Mouse (Mus musculus) kidney, postnatal 36 days (tissue): ENCODE measurements around the gene Creb3l4.
A peak's percentile ranks its signal among the peaks of the same experiment; 100 is the strongest.
"Not testable (repeated sequence)": the region's sequence is repeated elsewhere in the genome, so short reads cannot be mapped to it uniquely, and the experiment has no call there.

Source experiments
- DNase-seq, 2 experiments: peaks; one replicate each; pipeline ENCODE4 v3.0.0; 2021 to 2022; ENCODE audit warnings: mixed read lengths in 2 of 2

Gene Creb3l4

DNA sequence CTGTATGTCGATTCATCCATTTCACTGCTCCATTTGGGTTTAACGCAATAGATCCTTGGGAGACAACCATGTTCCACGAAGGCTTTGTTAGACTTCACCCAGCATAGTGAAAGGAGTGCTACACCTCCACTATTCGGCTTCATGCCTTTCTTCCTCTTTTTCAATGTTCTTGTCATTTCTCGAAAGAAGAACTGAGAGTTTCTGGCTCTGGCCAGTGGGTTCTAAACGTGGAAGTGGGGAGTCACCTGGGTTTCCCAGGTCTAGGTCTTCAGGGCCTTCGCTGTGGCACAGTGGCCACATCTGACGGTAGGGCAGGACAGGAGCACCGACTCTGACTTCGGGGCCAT, 21.3 kb upstream of the Creb3l4 start:
- no peak for DNase-seq

DNA sequence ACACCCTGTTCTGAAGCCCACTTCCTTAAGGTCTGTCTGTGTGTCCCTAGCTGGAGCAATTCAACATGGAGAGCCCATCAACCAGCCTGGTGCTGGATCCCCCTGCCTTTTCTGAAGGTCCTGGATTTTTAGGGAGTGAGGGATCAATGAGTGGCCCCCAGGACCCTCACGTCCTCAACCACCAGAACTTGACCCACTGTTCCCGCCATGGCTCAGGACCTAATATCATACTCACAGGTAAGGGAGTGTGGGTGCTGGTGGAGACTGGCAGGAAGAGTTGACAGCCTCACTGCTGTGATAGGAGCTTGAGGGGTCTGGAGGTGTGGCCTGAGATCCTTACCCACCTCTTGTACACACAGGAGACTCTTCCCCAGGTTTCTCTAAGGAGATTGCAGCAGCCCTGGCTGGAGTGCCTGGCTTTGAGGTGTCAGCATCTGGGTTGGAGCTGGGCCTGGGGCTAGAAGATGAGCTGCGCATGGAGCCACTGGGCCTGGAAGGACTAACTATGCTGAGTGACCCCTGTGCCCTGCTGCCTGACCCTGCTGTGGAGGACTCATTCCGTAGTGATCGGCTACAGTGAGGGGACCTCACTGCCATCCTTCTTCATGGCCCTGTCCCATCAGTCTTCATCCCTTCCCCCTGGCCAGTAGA, 19.9 kb upstream of the Creb3l4 start:
- no peak for DNase-seq

DNA sequence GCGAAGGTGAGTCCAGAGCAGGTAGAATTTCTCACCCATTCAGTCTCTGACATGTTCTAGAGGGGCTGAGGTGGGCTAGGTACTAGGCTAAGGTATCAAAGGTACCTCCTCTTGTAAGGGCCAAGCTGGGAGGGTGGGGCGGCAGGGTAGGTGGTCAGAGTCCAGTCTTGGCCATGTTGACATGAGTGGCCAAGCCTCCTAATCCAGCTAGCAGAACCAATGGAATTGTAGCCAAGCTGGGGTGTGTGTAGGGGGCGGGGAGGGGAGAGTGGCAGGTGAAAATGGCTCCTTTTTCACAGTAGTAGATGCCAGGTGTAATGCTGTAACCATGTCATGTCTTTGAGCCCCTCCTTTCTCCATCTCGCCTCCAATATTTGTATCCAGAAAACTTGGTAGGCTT, 15.2 kb upstream of the Creb3l4 start:
- DNase-seq: peak; percentile 73 to 80

DNA sequence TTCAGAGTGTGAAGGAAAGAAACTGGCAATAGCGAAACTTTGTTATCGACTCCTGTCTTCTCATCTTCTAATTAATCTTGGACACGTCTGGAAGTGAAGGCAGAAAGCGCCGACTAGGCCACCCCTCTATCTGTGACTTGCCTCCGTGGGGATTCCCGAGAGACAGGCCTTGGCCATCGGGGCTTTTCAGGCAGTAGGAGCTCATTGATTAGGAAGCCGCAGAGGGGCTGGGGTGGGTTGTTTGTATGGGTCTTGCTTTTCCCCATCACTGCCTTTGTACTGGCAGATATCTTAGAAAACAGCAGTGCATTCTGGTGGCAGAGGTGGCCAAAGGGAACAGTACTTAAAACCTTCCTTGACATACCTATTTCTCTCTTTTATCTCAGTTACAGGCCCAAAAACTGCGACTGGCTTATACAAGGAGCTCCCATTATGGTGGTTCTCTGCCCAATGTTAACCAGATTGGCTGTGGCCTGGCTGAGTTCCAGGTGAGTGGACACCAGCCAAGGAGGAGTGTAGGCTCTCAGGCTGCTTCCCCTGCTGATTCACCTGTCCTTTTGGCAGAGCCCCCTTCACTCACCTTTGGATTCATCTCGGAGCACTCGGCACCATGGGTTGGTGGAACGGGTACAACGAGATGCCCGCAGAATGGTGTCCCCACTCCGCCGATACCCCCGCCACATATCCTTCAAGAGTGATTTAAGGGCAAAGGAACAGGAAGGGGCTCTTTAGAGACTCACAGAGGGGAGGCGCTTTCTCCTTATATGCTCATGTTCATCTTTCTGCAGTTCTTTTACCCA, 13.6 kb upstream of the Creb3l4 start:
- peak; percentile 69 to 81 for DNase-seq

DNA sequence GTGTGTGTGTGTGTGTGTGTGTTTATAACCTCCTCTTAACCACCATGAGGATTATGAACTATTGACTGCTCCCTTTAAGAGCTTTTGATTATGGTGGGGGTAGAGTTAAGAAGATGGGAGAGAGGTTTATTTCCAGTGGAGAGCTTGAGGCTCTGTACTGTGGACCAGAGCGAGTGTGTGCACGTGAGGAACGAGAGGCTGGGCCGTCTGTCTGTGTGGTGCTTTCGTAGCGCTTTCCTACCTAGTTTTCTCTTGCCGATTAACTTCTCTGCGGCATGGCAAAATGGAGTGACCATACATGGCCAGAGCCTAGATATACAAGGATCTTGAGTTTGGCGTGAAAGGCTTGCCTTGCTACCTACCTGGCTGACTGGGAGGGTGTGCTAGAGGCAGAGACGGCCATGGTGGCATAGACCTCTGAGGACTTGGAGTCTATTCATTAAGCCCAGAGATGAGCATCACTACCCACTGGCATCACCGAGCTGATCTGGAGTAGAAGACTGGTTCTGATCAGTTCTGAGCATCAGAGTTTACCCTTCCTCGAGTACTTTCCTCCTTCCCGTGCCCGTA, 12.6 kb upstream of the Creb3l4 start:
- no peak for DNase-seq

DNA sequence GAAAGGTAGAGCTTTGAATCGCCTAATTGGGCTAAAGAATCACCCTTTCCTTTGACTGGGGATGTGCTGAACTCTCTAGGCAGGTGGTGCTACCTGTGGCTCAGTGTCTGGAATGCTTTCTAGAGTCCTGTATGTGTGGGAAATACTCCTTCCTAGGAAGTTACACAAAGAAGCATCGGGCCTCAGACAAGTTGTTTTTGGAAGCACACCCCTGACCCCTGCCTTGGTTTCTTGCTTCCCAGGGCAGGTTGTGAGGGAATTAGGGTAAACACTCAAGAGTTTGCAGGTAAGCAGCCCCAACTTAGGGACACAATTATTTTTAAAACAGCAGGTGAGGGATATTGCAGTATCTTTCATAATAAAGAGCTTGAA, 11.9 kb upstream of the Creb3l4 start:
- DNase-seq: no peak

DNA sequence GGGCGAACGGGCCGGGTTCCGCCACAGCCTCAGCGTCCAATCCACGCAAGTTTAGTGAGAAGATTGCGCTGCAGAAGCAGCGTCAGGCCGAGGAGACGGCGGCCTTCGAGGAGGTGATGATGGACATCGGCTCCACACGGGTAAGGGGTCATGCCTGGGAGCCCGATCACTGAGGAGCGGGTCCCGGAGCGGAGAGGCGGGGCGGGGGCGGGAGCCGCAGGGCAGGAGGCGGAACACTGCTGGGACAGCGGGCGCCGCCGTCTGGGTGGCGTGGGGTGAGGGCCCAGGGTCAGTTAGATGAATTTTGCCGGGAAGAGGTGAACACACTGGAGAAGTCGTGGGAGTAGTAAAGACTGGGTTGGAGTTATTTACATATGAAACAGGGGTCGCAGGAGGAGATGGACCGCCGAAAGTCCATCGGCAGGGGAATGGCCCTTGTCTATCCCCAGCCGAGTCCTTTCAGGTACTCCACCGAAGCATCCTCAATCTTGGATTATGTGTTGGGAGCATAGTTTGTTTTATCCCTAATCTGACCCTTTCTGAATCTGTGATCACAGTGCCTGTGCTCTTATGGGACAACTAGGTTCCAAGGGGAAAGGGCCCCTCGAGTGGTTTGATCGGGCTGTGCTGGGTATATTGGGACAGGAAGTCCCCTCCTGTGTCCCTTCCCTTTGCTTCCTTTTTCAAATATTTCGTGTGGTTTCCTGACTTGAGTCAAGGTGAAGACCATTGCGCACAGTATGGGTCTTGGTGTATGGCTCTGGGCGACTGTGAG, 11.3 kb upstream of the Creb3l4 start:
- DNase-seq: peak; percentile 61 to 79

DNA sequence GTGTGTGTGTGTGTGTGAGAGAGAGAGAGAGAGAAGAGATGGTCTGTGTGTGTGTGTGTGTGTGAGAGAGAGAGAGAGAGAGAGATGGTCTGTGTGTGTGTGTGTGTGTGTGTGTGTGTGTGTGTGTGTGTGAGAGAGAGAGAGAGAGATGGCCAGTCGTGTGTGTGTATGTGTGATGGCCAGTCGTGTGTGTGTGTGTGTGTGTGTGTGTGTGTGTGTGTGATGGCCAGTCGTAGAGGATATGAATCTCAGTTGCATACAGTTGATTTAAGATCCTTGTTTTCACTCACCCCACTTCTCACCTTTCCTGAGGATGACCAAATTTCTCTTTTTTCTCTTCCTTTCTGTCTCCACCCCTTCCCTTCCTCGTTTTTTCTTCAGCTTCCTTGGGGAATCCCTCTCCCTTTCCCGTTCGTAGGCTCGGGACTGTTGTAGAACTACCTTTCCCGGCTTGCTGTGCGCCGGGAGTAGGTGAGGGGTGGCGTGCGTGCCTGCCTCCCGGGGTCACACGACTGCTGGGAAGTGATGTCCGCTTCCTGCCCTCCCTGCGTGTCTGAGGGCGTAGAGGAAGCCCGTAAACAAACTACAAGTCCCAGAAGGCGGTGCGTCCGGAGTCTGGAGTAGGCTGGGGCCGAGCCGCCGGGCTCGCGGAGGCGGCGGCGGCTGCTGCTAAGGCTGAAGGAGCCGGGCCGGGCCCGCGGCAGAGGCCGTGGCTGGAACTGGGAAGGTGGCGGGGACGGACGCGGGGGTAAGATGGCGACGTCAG, 10.5 kb upstream of the Creb3l4 start, which contains the start of gene Crtc2:
TSS of gene Crtc2 (plus strand) at position 511 of the 766 bp plus-strand sequence.
- peak; percentile 96 to 98 for DNase-seq

DNA sequence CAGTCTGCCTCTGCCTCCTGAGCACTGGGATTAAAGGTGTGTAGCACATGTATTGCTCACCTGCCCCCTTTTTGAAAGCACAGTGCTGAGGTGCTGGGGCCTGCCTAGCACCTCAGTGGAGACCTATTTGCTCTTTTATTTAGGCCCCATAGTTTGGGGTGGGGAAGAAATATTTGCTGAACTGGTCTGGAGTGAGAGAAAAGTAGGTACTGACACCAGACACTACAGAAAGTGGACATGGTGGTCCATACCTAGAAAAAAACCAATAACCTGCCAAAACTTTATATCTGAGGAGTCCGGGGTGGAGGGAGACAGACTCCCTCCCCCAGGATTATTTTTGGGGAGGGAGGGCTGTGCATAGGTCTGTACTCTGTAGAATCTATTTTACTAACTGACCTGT, 9.9 kb upstream of the Creb3l4 start:
- DNase-seq: not testable (repeated sequence)

DNA sequence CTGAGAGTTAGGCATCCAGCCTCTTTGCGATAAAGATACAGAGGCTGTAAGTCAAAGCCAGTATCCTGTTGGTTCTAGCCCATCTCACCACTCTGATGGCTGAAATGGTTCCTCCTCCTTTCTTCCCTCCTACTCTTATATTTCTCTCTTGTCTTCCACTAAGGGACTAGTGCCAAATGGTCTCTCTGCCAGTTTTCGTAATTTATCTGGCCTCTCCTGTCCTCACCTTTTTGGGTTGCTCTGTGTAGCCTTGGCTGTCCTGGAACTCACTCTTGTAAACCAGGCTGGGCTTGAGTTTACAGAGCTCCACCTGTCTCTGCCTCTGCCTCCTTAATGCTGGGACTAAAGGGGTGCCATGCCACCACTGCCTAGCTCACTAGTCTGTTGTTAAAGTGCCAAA, 9.3 kb upstream of the Creb3l4 start:
- DNase-seq: not testable (repeated sequence)

DNA sequence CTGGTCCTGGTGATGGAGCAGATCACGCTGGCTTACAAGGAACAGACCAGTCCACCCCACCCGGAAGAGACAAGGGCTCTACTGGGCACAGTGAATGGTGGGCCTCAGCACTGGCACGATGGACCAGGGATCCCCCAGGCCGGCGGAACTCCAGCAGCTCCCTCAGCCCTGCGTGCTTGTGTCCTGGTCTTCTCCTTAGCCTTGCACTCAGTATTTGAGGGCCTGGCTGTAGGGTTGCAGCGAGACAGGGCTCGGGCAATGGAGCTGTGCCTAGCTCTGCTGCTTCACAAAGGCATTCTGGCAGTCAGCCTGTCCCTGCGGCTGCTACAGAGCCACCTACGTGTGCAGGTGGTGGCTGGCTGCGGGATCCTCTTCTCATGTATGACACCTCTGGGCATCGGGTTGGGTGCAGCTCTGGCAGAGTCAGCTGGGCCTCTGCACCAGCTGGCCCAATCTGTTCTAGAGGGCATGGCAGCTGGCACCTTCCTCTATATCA, 8.5 kb upstream of the Creb3l4 start:
- not testable (repeated sequence) for DNase-seq

DNA sequence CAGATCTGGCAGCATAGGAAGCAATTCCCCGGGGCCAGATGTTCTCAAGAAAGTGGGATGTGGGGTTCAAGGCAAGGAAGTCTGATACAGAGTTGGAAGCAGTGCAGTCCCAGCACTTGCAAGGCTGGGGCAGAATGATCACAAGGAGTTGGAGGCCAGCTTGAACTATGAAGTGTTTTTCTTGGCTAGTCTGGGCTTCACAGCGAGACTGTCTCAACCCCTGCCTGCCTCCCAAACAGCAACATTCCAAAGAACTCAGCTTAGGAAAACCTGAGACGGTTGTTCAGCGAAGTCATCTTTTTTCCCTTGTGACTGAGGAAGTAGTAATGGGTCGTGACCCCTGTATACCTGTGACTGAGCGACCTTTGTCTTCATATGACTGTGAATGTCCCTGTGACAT, 7.5 kb upstream of the Creb3l4 start:
- no peak for DNase-seq

DNA sequence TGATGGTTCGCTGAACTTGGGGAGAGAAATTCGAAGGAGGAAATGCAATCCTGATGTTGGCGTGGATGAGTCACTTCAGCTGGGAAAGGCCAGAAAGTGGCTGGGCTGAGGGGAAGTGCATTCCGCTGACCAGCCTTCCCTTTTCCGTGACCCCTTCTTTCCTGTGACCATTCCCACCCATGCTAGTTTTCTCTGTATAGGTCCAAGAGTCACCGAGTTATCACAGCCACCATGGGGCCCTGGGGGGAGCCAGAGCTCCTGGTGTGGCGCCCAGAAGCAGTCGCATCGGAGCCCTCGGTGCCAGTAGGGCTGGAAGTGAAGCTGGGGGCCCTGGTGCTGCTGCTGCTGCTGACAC, 5.4 kb upstream of the Creb3l4 start:
- DNase-seq: peak; percentile 44 to 51

DNA sequence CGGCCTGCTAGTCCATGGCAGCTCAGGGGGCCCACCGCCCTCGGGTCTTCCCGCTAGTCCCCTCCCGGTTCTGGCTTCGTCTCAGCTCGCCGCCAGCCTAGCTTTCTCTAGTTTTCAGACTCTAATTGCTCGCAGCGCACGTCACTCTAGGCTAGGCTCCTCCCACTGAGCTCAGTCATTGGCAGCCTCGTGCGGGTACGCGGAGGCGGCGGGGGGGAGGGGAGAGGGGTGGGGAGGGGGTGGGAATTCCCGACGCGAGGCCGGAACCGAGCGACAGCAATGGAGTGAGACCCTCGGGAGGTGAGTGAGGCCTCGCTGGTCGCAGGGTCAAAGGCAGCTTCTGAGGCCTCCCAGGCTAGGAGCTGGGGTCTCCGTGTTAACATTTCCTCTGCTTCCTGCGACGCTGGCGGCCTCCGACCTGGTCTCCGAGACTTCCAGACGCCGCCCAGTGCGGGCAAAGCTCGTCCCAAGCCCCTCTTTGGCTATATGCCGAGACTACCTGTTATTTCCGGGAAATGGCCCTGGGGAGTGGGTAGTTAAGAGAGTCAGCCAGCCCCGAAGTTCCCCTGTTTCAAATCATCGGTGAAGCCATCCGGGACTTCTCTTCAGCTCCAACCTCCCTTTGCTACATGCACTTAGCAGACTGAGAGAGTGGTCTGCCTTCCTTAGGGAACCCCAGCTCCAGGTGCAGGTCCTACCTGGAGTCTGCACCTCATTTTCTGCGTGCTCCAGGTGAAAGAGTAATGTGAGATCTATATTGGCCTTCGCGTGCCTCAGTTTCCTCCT, 4.8 kb upstream of the Creb3l4 start, which contains the start of gene Slc39a1:
TSS of gene Slc39a1 (plus strand) at position 213 of the 786 bp plus-strand sequence.
- DNase-seq: peak; percentile 96 to 98

DNA sequence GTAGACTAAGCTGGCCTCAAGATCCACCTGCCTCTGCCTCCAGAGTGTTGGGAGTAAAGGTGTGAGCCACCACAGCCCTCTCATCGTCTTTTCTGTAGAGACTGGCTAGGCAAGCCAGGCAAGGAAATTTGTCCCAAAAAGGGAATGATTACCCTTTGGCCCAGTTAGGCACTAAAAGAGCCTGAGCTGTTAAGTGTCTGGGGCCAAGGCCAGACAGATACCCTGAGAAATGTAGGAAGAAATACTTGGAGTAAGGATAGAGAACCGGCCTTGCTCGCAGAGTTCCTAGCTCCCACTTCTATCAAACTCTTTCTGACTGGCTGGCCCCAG, 4.3 kb upstream of the Creb3l4 start:
- no peak for DNase-seq

DNA sequence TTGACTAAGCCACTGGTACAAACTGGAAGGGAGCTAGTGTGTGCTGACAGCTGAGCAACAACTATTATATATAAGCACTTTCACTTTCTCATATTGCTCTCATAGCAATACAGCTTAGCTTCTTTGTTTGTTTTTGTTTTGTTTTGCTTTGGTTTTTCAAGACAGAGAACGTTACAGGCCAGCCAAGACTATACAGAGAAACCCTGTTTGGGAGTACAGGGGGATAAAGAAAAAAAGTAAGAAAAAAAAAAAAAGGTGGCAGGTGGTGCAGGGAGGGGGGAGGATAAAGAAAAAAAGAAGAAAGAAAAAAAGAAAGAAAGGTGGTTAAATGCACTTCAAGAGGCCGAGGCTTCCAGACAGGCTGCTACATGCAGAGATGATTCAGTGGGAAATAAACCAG, 2.1 kb upstream of the Creb3l4 start:
- DNase-seq: no peak

DNA sequence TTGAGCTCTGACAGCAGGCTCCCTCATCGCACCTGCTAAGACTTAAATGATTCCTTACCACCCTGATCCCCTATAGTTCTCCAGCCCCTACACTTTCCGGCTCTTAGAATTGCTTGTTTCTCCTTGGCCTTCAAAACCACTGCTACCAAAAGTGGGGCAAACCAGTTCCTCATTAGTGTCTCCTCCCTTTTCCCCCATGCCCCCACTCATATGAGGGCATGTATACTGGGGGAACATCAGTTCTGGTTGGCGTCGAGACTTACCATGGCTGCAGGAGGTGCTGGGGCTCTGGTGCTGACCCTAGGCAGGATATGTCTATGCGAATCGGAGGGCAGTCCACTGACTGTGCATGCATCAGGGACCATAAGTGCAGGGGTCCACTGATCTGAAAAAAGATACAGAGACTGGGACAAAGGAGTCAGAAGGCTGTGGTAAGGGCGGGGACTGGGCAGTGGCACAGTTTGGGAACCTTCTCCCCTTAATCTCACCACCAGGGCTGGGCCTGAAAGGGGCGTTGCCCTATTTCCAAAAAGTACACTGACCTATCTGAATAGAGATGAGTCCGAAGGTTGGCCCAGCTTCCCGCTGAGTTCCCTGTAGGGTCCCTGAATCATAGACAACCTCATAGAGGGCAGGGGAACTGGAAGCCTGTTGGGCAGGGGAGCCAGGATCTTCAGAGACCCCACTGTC, 1.5 kb downstream of the Creb3l4 start:
- no peak for DNase-seq

DNA sequence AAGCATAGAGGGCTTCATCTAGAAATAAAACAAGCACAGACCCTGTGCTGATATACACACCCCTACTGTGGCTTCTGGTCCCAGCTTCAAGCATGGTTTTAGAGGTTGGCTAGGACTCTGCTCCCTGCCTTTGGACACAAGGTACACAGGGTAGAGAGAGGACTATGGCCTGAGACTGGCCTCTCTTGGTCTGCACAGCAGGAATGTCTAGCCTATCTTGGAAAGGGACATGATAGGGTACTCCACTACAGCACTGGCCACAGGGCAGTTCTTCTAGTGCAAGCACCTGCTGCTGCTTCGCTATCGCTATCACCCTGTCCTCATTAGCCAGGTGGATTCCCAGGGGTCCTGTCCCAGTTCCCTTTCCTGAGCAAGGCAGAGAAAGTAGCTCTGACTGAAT, 2.1 kb downstream of the Creb3l4 start:
- DNase-seq: peak; percentile 55 to 64

DNA sequence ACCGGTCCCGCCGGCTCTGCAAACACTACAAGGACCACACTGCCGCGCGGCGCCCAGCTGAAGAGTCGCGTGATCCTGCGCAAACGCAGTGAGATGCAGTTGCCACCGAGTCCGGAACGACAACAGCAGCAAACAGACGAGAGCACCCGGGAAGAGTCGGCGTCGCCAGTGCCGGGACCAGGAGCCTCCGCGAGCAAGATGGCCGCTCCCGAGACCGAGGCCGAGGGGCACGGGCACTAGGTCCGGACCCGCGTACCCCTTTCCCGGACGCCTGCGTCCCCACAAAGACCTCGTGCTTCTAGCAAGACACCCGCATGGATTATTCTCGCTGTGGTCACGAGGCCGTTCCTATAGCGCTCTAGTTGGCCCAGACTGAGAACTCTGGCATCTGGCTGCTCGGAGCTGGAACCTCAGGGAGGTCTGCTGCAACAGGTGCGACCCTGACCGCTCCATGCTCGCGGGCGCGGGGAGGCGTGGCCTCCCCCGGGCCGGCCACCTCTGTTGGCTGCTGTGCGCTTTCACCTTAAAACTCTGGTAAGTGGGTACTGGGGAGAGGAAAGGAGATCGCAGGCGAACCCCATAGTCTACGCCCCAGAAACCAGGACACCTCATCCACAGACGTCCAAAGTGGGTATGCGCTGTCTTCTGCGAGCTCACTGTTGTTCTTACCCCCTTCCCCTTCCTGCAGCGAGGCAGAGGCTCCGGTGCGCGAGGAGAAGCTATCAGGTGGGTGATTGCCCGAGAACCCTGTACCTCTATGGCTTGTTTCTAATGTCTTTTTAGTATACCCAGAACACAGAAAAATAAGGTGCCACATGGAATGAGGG, 11.6 kb downstream of the Creb3l4 start, which contains the start of gene Jtb:
TSS of gene Jtb (plus strand) at position 91 of the 827 bp plus-strand sequence.
- DNase-seq: peak; percentile 96 to 97

DNA sequence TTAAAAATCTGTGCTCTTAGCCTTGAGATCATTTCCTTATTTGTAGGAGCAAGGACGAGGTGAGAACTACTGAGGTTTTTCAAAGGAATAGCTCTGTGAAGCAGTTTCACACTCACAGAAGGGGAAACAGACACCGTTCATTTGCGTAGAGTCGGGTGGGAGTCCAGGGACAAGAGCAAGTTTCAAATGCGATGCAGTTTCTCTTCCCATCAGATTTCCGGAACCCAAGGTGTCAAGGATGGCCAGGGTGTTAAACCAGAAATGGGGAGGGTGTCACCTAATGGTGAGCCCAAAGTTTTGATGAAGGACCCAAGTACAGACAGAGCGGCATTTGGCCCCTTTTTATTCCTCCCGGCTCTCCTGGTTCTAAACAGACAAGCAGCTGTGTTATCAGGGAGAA, 12.2 kb downstream of the Creb3l4 start:
- DNase-seq: no peak
